Mouse (Mus musculus): ENCODE measurements at regions not wholly inside any gene's neighbourhood (a gene's known extent, or its start where the extent isn't known, plus 50 kb on each side); places are given as distances from the start of the nearest gene placed in this dataset.

DNA sequence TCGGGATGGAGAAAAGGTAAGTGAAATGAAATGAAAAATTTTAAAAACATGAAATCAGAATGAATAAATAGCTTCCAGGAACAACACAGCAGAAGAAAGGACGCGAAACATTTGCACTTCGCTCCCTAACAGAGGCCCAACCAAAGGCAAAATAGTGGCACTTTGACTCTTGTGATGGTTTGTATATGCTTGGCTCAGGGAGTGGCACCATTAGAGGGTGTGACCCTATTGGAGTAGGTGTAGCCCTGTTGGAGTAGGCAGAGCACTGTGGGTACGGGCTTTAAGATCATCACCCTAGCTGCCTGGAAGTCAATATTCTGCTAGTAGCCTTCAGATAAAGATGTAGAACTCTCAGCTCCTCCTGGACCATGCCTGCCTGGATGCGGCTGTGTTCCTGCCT is 154.0 kb upstream of the Fam78b start:
- Histone ChIP-seq H3K36me3 (ENCODE audit: control insufficient read depth, insufficient read depth, low read length) (no peaks in the 10 kb centered on the region), H3K4me3 (ENCODE audit: low read depth, low read length) (no peak overlapping the region), H3K4me1 (ENCODE audit: control insufficient read depth, insufficient read depth, low read length) (no peaks in the 10 kb centered on the region), H3K27ac (ENCODE audit: low read depth, low read length) (no peak overlapping the region), H3K27me3 (ENCODE audit: control insufficient read depth, insufficient read depth, low read length) (no peaks in the 10 kb centered on the region), H3K4me2 (no peak overlapping the region), H3K9me3 (replicated peaks; ENCODE audit: control insufficient read depth, low read length) (no peaks in the 10 kb centered on the region), H3K9ac (ENCODE audit: low read depth, low read length) (no peak overlapping the region)
- ATAC-seq (replicated peaks; ENCODE audit: insufficient number of reproducible peaks, low FRiP score, low TSS enrichment) = no peak
- WGBS (ENCODE audit: insufficient replicate concordance) = 85% methylated on average over 6 of the region's 6 CpGs

DNA sequence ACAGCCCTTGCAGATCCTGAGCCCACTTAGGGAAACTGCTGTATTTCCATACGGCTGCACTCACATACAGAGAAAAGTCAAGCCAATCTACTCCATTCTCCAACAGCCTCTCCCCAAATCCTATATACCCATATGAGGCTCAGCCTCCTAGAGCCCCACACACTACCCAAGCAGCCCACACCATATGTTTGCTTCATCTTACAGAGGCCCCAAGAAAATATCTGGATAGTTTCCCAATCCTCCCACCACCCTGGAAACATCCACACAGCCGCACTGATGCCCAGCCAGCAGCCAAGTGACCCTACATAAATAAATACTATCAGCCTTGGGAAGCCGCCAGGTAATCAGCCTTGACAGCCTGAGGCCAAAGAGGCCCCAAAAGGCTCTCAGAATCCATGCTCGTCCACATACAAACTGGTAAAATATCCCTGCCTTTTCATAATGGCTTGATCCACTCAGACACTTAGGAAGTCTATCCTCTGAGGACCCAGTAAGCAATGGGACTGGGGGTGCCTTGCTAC is 153.1 kb upstream of the Fam78b start:
- Histone ChIP-seq H3K4me2 (no peak overlapping the region), H3K9ac (ENCODE audit: low read depth, low read length) (no peak overlapping the region), H3K36me3 (ENCODE audit: control insufficient read depth, insufficient read depth, low read length) (no peaks in the 10 kb centered on the region), H3K4me3 (ENCODE audit: low read depth, low read length) (no peak overlapping the region), H3K9me3 (replicated peaks; ENCODE audit: control insufficient read depth, low read length) (no peaks in the 10 kb centered on the region), H3K27me3 (ENCODE audit: control insufficient read depth, insufficient read depth, low read length) (no peaks in the 10 kb centered on the region), H3K4me1 (ENCODE audit: control insufficient read depth, insufficient read depth, low read length) (no peaks in the 10 kb centered on the region), H3K27ac (ENCODE audit: low read depth, low read length) (no peak overlapping the region)
- ATAC-seq (replicated peaks; ENCODE audit: insufficient number of reproducible peaks, low FRiP score, low TSS enrichment) = no peak
- 47% methylated on average over 4 of the region's 4 CpGs for WGBS (ENCODE audit: insufficient replicate concordance)

- no peaks in the 10 kb centered on the region for H3K36me3 ChIP-seq (ENCODE audit: control insufficient read depth, insufficient read depth, low read length)
- 89% methylated on average over 4 of the region's 4 CpGs for WGBS (ENCODE audit: insufficient replicate concordance)
- H3K4me2 ChIP-seq = no peak overlapping the region
- H3K9ac ChIP-seq (ENCODE audit: low read depth, low read length) = no peak overlapping the region
- ATAC-seq (replicated peaks; ENCODE audit: insufficient number of reproducible peaks, low FRiP score, low TSS enrichment) = no peak
- no peaks in the 10 kb centered on the region for H3K4me1 ChIP-seq (ENCODE audit: control insufficient read depth, insufficient read depth, low read length)
- H3K9me3 ChIP-seq (replicated peaks; ENCODE audit: control insufficient read depth, low read length) = no peaks in the 10 kb centered on the region
- H3K27me3 ChIP-seq (ENCODE audit: control insufficient read depth, insufficient read depth, low read length) = no peaks in the 10 kb centered on the region
- H3K4me3 ChIP-seq (ENCODE audit: low read depth, low read length) = no peak overlapping the region
- no peak overlapping the region for H3K27ac ChIP-seq (ENCODE audit: low read depth, low read length)
Measured at GRCm38 (mm10) chr1:166855988-166856387, 145.2 kb upstream of the Fam78b start.

DNA sequence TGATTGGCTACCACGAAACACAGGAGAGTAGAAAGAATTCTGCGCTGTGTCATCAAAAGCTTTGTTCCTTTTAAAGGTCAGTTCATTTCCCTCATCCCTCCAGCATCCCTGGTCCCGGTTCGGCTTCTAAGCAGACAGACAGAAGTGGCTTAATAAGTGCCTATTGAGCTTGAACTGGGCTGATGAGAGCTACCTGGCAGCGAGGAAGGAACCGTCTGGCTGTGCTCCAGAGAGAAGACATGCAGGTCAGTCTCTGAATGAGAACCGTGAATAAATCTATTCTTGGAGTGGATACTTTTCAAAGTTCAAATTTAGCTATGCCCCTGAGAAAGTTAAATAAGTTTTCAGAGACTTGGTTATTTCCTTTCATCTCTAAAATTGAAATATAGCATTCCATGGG is 135.0 kb upstream of the Fam78b start:
- H3K9me3 ChIP-seq (replicated peaks; ENCODE audit: control insufficient read depth, low read length) = no peaks in the 10 kb centered on the region
- H3K27me3 ChIP-seq (ENCODE audit: control insufficient read depth, insufficient read depth, low read length) = no peaks in the 10 kb centered on the region
- H3K9ac ChIP-seq (ENCODE audit: low read depth, low read length) = no peak overlapping the region
- no peaks in the 10 kb centered on the region for H3K36me3 ChIP-seq (ENCODE audit: control insufficient read depth, insufficient read depth, low read length)
- H3K4me3 ChIP-seq (ENCODE audit: low read depth, low read length) = no peak overlapping the region
- H3K4me1 ChIP-seq (ENCODE audit: control insufficient read depth, insufficient read depth, low read length) = no peaks in the 10 kb centered on the region
- no peak for ATAC-seq (replicated peaks; ENCODE audit: insufficient number of reproducible peaks, low FRiP score, low TSS enrichment)
- 81% methylated on average over 7 of the region's 7 CpGs for WGBS (ENCODE audit: insufficient replicate concordance)
- H3K27ac ChIP-seq (ENCODE audit: low read depth, low read length) = no peak overlapping the region
- no peak overlapping the region for H3K4me2 ChIP-seq

DNA sequence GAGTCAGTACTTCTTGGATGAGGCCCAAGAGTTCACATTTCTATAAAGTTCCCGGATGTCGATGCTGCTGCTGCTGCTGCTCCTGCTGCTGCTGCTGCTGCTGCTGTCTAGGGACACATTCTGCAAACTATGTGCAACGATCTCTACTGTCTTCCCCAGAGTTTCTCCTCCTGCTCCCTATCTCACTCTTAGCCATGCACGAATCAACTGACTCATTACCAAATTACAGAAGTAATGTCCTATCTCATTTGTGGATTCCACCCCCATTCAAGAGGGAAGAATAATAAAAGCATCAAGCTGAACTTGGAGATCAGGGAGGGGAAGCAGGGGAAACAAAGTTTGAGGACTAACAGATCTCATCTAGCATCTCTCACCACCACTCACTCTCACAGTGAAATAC is 130.0 kb upstream of the Fam78b start:
- WGBS (ENCODE audit: insufficient replicate concordance) = 80% methylated on average over 4 of the region's 4 CpGs
- no peak overlapping the region for H3K9ac ChIP-seq (ENCODE audit: low read depth, low read length)
- H3K36me3 ChIP-seq (ENCODE audit: control insufficient read depth, insufficient read depth, low read length) = no peaks in the 10 kb centered on the region
- no peak for ATAC-seq (replicated peaks; ENCODE audit: insufficient number of reproducible peaks, low FRiP score, low TSS enrichment)
- no peaks in the 10 kb centered on the region for H3K27me3 ChIP-seq (ENCODE audit: control insufficient read depth, insufficient read depth, low read length)
- no peaks in the 10 kb centered on the region for H3K9me3 ChIP-seq (replicated peaks; ENCODE audit: control insufficient read depth, low read length)
- H3K4me3 ChIP-seq (ENCODE audit: low read depth, low read length) = no peak overlapping the region
- H3K4me1 ChIP-seq (ENCODE audit: control insufficient read depth, insufficient read depth, low read length) = no peaks in the 10 kb centered on the region
- no peak overlapping the region for H3K4me2 ChIP-seq
- no peak overlapping the region for H3K27ac ChIP-seq (ENCODE audit: low read depth, low read length)

GRCm38 (mm10) chr1:166876452-166876851 is 124.8 kb upstream of the Fam78b start:
- no peak overlapping the region for H3K27ac ChIP-seq (ENCODE audit: low read depth, low read length)
- no peaks in the 10 kb centered on the region for H3K27me3 ChIP-seq (ENCODE audit: control insufficient read depth, insufficient read depth, low read length)
- H3K9me3 ChIP-seq (replicated peaks; ENCODE audit: control insufficient read depth, low read length) = no peaks in the 10 kb centered on the region
- no peaks in the 10 kb centered on the region for H3K4me1 ChIP-seq (ENCODE audit: control insufficient read depth, insufficient read depth, low read length)
- H3K4me3 ChIP-seq (ENCODE audit: low read depth, low read length) = no peak overlapping the region
- H3K36me3 ChIP-seq (ENCODE audit: control insufficient read depth, insufficient read depth, low read length) = no peaks in the 10 kb centered on the region
- H3K4me2 ChIP-seq = no peak overlapping the region
- no peak for ATAC-seq (replicated peaks; ENCODE audit: insufficient number of reproducible peaks, low FRiP score, low TSS enrichment)
- H3K9ac ChIP-seq (ENCODE audit: low read depth, low read length) = no peak overlapping the region
- WGBS (ENCODE audit: insufficient replicate concordance) = 74% methylated on average over 2 of the region's 2 CpGs

- H3K9me3 ChIP-seq (replicated peaks; ENCODE audit: control insufficient read depth, low read length) = no peaks in the 10 kb centered on the region
- no peak for ATAC-seq (replicated peaks; ENCODE audit: insufficient number of reproducible peaks, low FRiP score, low TSS enrichment)
- no peaks in the 10 kb centered on the region for H3K4me1 ChIP-seq (ENCODE audit: control insufficient read depth, insufficient read depth, low read length)
- 89% methylated on average over 3 of the region's 3 CpGs for WGBS (ENCODE audit: insufficient replicate concordance)
- H3K36me3 ChIP-seq (ENCODE audit: control insufficient read depth, insufficient read depth, low read length) = no peaks in the 10 kb centered on the region
- no peaks in the 10 kb centered on the region for H3K27me3 ChIP-seq (ENCODE audit: control insufficient read depth, insufficient read depth, low read length)
- H3K27ac ChIP-seq (ENCODE audit: low read depth, low read length) = no peak overlapping the region
- no peak overlapping the region for H3K4me2 ChIP-seq
- H3K9ac ChIP-seq (ENCODE audit: low read depth, low read length) = no peak overlapping the region
- no peak overlapping the region for H3K4me3 ChIP-seq (ENCODE audit: low read depth, low read length)
Measured at GRCm38 (mm10) chr1:166883215-166883614, 118.0 kb upstream of the Fam78b start.

DNA sequence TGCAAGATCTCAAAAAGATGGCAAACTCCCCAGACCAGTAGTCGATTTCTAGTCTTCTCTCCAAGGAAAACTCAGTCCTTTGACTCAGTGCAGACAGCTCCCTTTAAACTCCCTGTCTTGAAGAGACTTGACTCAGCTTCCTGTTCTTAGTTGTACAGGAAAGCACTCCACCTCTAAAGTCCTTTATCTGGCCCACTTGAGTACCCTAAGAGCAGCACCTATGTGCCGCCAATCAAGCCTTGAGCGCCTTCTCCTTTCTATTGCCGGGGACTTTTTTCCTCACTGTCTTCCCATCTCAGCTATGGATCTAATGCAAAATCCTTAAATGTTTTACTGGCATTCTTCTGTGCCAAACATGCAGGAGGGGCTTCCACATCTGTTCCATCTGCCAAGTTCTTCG is 105.3 kb upstream of the Fam78b start:
- no peaks in the 10 kb centered on the region for H3K36me3 ChIP-seq (ENCODE audit: control insufficient read depth, insufficient read depth, low read length)
- no peak for ATAC-seq (replicated peaks; ENCODE audit: insufficient number of reproducible peaks, low FRiP score, low TSS enrichment)
- no peak overlapping the region for H3K27ac ChIP-seq (ENCODE audit: low read depth, low read length)
- H3K4me3 ChIP-seq (ENCODE audit: low read depth, low read length) = no peak overlapping the region
- no peaks in the 10 kb centered on the region for H3K4me1 ChIP-seq (ENCODE audit: control insufficient read depth, insufficient read depth, low read length)
- WGBS (ENCODE audit: insufficient replicate concordance) = 54% methylated on average over 5 of the region's 5 CpGs
- no peak overlapping the region for H3K9ac ChIP-seq (ENCODE audit: low read depth, low read length)
- H3K27me3 ChIP-seq (ENCODE audit: control insufficient read depth, insufficient read depth, low read length) = no peaks in the 10 kb centered on the region
- H3K4me2 ChIP-seq = no peak overlapping the region
- H3K9me3 ChIP-seq (replicated peaks; ENCODE audit: control insufficient read depth, low read length) = no peaks in the 10 kb centered on the region

DNA sequence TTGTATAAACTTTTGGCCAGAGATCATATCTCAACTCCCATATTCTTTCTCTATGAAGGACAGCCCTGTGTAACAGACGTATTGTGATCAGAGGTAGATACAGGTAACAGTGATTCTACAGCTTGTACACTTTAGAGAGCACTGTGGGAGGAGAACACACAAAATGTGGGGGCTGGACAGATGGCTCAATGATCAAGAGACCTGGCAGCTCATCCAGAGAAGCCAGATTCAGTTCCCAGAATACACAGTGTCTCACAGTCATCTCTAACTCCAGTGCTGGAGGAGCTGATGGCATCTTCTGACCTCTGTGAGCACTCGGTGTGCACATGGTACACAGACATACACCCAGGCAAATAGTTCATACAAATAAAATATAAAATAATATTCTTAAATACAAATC is 102.5 kb upstream of the Fam78b start:
- Histone ChIP-seq H3K4me1 (ENCODE audit: control insufficient read depth, insufficient read depth, low read length) (no peaks in the 10 kb centered on the region), H3K27me3 (ENCODE audit: control insufficient read depth, insufficient read depth, low read length) (no peaks in the 10 kb centered on the region), H3K36me3 (ENCODE audit: control insufficient read depth, insufficient read depth, low read length) (no peaks in the 10 kb centered on the region), H3K9ac (ENCODE audit: low read depth, low read length) (no peak overlapping the region), H3K4me2 (no peak overlapping the region), H3K4me3 (ENCODE audit: low read depth, low read length) (no peak overlapping the region), H3K27ac (ENCODE audit: low read depth, low read length) (no peak overlapping the region), H3K9me3 (replicated peaks; ENCODE audit: control insufficient read depth, low read length) (no peaks in the 10 kb centered on the region)
- 73% methylated on average over 2 of the region's 2 CpGs for WGBS (ENCODE audit: insufficient replicate concordance)
- no peak for ATAC-seq (replicated peaks; ENCODE audit: insufficient number of reproducible peaks, low FRiP score, low TSS enrichment)
